Mouse (Mus musculus) ES-E14 (cell line): Measurements from ENCODE around the gene Isy1.

Experiments used
- CHD2 ChIP-seq: IDR thresholded peaks from 2 replicates; pipeline ENCODE4 v1.6.1; 2014; ENCODE audit warnings: mild to moderate bottlenecking, low read depth, low read length, inconsistent platforms
- MAFK ChIP-seq: IDR thresholded peaks from 2 replicates; pipeline ENCODE4 v1.6.1; 2014; ENCODE audit warnings: mild to moderate bottlenecking, low read depth, low read length, inconsistent platforms; ENCODE audit not compliant: insufficient read depth
- ZC3H11A ChIP-seq: IDR thresholded peaks from 2 replicates; pipeline ENCODE4 v1.6.1; 2012; ENCODE audit warnings: low read depth, mild to moderate bottlenecking, inconsistent platforms, low read length, borderline replicate concordance
- ZNF384 ChIP-seq: IDR thresholded peaks from 2 replicates; pipeline ENCODE4 v1.6.1; 2012; ENCODE audit warnings: low read depth, low read length, inconsistent platforms

GRCm38 (mm10) chr6:87810713-87811669 is 27.6 kb downstream of the Isy1 start:
- no peak for TF ChIP-seq ZNF384
- TF ChIP-seq MAFK, result no peak
- no peak for TF ChIP-seq ZC3H11A
- TF ChIP-seq CHD2, result no peak
